Comparison of ENCODE assay signal across 22 mouse cellular contexts in genomic region chr17:28124368-28124767, GRCm38 (mm10). TPM values are rescaled to one million over a fixed set of nuclear protein-coding genes. Genes with fewer than 3 reads are reported as not detected.
DNase-seq lines count a peak whose midpoint lies in the region; ATAC-seq and TF ChIP-seq lines count a peak whose summit lies in the region.
"Had no signal": no experiment of that assay in that cellular context is flagged by ENCODE, and none has a peak within 500 bp of the region (broad histone marks: within the 10 kb centered on the region; RNA-seq: fewer than 3 reads in every experiment).

No protein-coding gene starts in this region.

- peak; percentile 19 for DNase-seq in embryo, embryonic 10 days (ENCODE audit: low spot score)
- DNase-seq in embryo, embryonic 10.5 days (ENCODE audit: low spot score) = no peak
- peak; percentile 64 for DNase-seq in lung, postnatal 0 days (ENCODE audit: low spot score)
- no peak for DNase-seq in lung, adult 2 months
- DNase-seq in Muller cell, postnatal 12 days (ENCODE audit: inconsistent ontology term) = peak; percentile 76
- DNase-seq in fibroblast of lung, adult 2 months (ENCODE audit: low read depth) = peak; percentile 21
- no peak for DNase-seq in left cerebral cortex, adult 2 months (ENCODE audit: extremely low spot score in 1 of 2, low spot score in 2 of 2)
- DNase-seq in gastrocnemius, postnatal 36 days = no peak
- DNase-seq: adrenal gland, adult 8-10 months; cerebellum, adult 11-12 months; cerebellum, postnatal 10 days; kidney, adult 2 months had no signal

- H3K36me3 ChIP-seq in lung, postnatal 0 days (ENCODE audit: insufficient read depth, low read length) = no peaks in the 10 kb centered on the region
- H3K36me3 ChIP-seq: hindbrain, embryonic 13.5 days; limb, embryonic 15.5 days had no signal

- peak; percentile 71 for ATAC-seq in lung, postnatal 0 days
- ATAC-seq: CD4-positive, CD25-positive, alpha-beta regulatory T cell, adult 4 months; forebrain, embryonic 13.5 days; inflammation-experienced regulatory T-cells, adult 6 months had no signal

- TF ChIP-seq EP300 in lung, postnatal 0 days (IDR thresholded peaks at IDR 0.05) = no peak; the same call in 1 of the 2 replicates

- H3K27me3 ChIP-seq in lung, postnatal 0 days (replicated peaks; ENCODE audit: insufficient read depth, low read length) = no peaks in the 10 kb centered on the region
- H3K27me3 ChIP-seq: forebrain, embryonic 13.5 days; hindbrain, embryonic 13.5 days; limb, embryonic 15.5 days had no signal

- H3K27ac ChIP-seq in lung, postnatal 0 days (ENCODE audit: low read length) = no peak overlapping the region
- H3K27ac ChIP-seq in left cerebral cortex, adult 2 months = no peak overlapping the region
- H3K27ac ChIP-seq: forebrain, embryonic 13.5 days; hindbrain, embryonic 13.5 days; kidney, postnatal 0 days; limb, embryonic 15.5 days; liver, embryonic 14.5 days; macrophage had no signal

- H3K4me2 ChIP-seq in lung, postnatal 0 days (replicated peaks; ENCODE audit: low read depth, low read length) = no peak overlapping the region
- H3K4me2 ChIP-seq: forebrain, embryonic 13.5 days; hindbrain, embryonic 13.5 days; limb, embryonic 15.5 days had no signal

- H3K4me3 ChIP-seq in lung, postnatal 0 days (ENCODE audit: low read depth, low read length) = no peak overlapping the region
- H3K4me3 ChIP-seq in lung, adult 2 months (replicated peaks; ENCODE audit: extremely low read depth, low read depth, low read length) = no peak overlapping the region
- no peak overlapping the region for H3K4me3 ChIP-seq in left cerebral cortex, adult 2 months
- H3K4me3 ChIP-seq: forebrain, embryonic 13.5 days; hindbrain, embryonic 13.5 days; limb, embryonic 15.5 days had no signal

- intact Hi-C loops in left cerebral cortex, adult 2 months (cut with DNase I) = no loop called here
- intact Hi-C loops in gastrocnemius, postnatal 36 days (cut with DNase I) = no loop called here

- TF ChIP-seq POLR2A in lung, adult 2 months (IDR thresholded peaks at IDR 0.05; ENCODE audit: borderline replicate concordance, extremely low read depth, low read depth, low read length) = no peak

- TF ChIP-seq CTCF in lung, postnatal 0 days (IDR thresholded peaks at IDR 0.05) = no peak
- TF ChIP-seq CTCF in lung, adult 2 months (IDR thresholded peaks at IDR 0.05; ENCODE audit: insufficient read depth, low read length) = no peak
- no peak for TF ChIP-seq CTCF in left cerebral cortex, adult 2 months (IDR thresholded peaks at IDR 0.05)

- 37% methylated on average over 8 of the region's 8 CpGs for WGBS in lung, postnatal 0 days
- 53% methylated on average over 8 of the region's 8 CpGs for WGBS in lung, adult 2 months

- no peaks in the 10 kb centered on the region for H3K4me1 ChIP-seq in lung, postnatal 0 days (ENCODE audit: insufficient read depth, low read depth, low read length)
- no peaks in the 10 kb centered on the region for H3K4me1 ChIP-seq in lung, adult 2 months (ENCODE audit: control insufficient read depth, insufficient read depth, low read length)

- H3K9ac ChIP-seq in lung, postnatal 0 days (replicated peaks; ENCODE audit: low read depth) = no peak overlapping the region
- H3K9ac ChIP-seq: forebrain, embryonic 13.5 days; hindbrain, embryonic 13.5 days; limb, embryonic 15.5 days; liver, embryonic 14.5 days had no signal

- H3K9me3 ChIP-seq in lung, postnatal 0 days (ENCODE audit: low read length) = no peaks in the 10 kb centered on the region
- H3K9me3 ChIP-seq: forebrain, embryonic 13.5 days; hindbrain, embryonic 13.5 days; limb, embryonic 15.5 days had no signal

RNA-seq across cellular contexts. Expression of gene Scube3, which starts 17.6 kb away (rescaled TPM):
- polyA plus RNA-seq in lung, postnatal 0 days (2015; fragmentation: Nextera tagmentation; extraction: Ambion mirVana) = 0.27 and 0.30 TPM in 2 replicates
- 3.1 and 3.6 TPM in 2 replicates for polyA plus RNA-seq in lung, adult 2 months (2012; rRNA removed)
- total RNA-seq in left cerebral cortex, adult 2 months (2021) = 1 to 10 TPM; 1.5 TPM
- under 1 TPM; 0.13 to 0.15 TPM for total RNA-seq in gastrocnemius, postnatal 36 days (2021)
- polyA plus RNA-seq: CD4-positive, CD25-positive, alpha-beta regulatory T cell, adult 4 months; inflammation-experienced regulatory T-cells, adult 6 months had no signal

RNA-seq across cellular contexts. Expression of gene Tcp11, which starts 43.9 kb away (rescaled TPM):
- 6.0 and 7.1 TPM in 2 replicates for polyA plus RNA-seq in lung, postnatal 0 days (2015; fragmentation: Nextera tagmentation; extraction: Ambion mirVana)
- polyA plus RNA-seq in lung, adult 2 months (2012; rRNA removed) = 13.4 and 16.9 TPM in 2 replicates
- under 1 TPM; 0.61 to 0.88 TPM for total RNA-seq in left cerebral cortex, adult 2 months (2021)
- not detected for total RNA-seq in gastrocnemius, postnatal 36 days (2021)
- total RNA-seq: gastrocnemius, adult 18-20 months; heart, postnatal 25 days had no signal
- polyA plus RNA-seq: macrophage had no signal

RNA-seq across cellular contexts. Expression of gene Zfp523, which starts 52.6 kb away (rescaled TPM):
- 18.7 and 20.2 TPM in 2 replicates for polyA plus RNA-seq in lung, postnatal 0 days (2015; fragmentation: Nextera tagmentation; extraction: Ambion mirVana)
- polyA plus RNA-seq in lung, adult 2 months (2012; rRNA removed) = 69.0 and 75.8 TPM in 2 replicates
- total RNA-seq in left cerebral cortex, adult 2 months (2021) = 100 to 1,000 TPM; 107 to 130 TPM
- 10 to 100 TPM; 12.4 to 16.7 TPM for total RNA-seq in gastrocnemius, postnatal 36 days (2021)

Comparison
In these comparisons a context has a peak if more than half of its experiments do, and no peak if none do; other contexts are left out.
1. DNase-seq: peak in embryo, embryonic 10 days (single experiment), lung, postnatal 0 days (single experiment), Muller cell, postnatal 12 days (single experiment) and fibroblast of lung, adult 2 months (single experiment); none in embryo, embryonic 10.5 days (single experiment), lung, adult 2 months (single experiment), left cerebral cortex, adult 2 months (0 of 2) and gastrocnemius, postnatal 36 days (0 of 2).
2. RNA of gene Zfp523, which starts 52.6 kb away (total RNA-seq): 107 to 130 TPM in left cerebral cortex, adult 2 months; 12.4 to 16.7 TPM in gastrocnemius, postnatal 36 days; every median in the first group is over 4 times any median in the second.